Mouse (Mus musculus) midbrain, postnatal 0 days (tissue): ENCODE measurements around the gene Pmvk. TPM values are rescaled to one million over a fixed set of nuclear protein-coding genes. Genes with fewer than 3 reads are reported as not detected.

Experiments used
- ATAC-seq: fragments of 200-750 bp; cut with Nextera tagmentation; 2 replicates; pipeline ENCODE4 v1.8.0; 2017; ENCODE audit warnings: moderate number of reproducible peaks, mild to moderate bottlenecking, moderate TSS enrichment, moderate library complexity; ENCODE audit not compliant: low FRiP score
- DNase-seq: peaks from one replicate; pipeline ENCODE4 v3.0.0-alpha.2; 2015; ENCODE audit warnings: low spot score
- H3K27ac ChIP-seq: fragments of 300-500 bp; sonication (generic); 2 replicates; pipeline ENCODE4 v1.5.1; 2014; ENCODE audit warnings: low read depth, mild to moderate bottlenecking, low read length, mixed read lengths
- H3K27me3 ChIP-seq: fragments of 300-500 bp; sonication (generic); 2 replicates; pipeline ENCODE4 v1.6.1; 2014; ENCODE audit warnings: low read length, control low read depth, mixed read lengths; ENCODE audit not compliant: insufficient read depth
- H3K36me3 ChIP-seq: fragments of 300-500 bp; sonication (generic); 2 replicates; pipeline ENCODE4 v1.6.1; 2014; ENCODE audit warnings: low read length, control low read depth, mixed read lengths; ENCODE audit not compliant: insufficient read depth
- H3K4me1 ChIP-seq: fragments of 300-500 bp; sonication (generic); 2 replicates; pipeline ENCODE4 v1.6.1; 2014; ENCODE audit warnings: mild to moderate bottlenecking, control low read depth, antibody characterized with exemption, low read length, mixed read lengths; ENCODE audit not compliant: insufficient read depth
- H3K4me2 ChIP-seq: fragments of 300-500 bp; sonication (generic); 2 replicates; pipeline ENCODE4 v1.6.1; 2014; ENCODE audit warnings: low read depth, mild to moderate bottlenecking, low read length, mixed read lengths; ENCODE audit not compliant: poor library complexity, severe bottlenecking
- H3K4me3 ChIP-seq: fragments of 300-500 bp; sonication (generic); 2 replicates; pipeline ENCODE4 v1.5.1; 2014; ENCODE audit warnings: low read depth, mild to moderate bottlenecking, low read length, moderate library complexity
- H3K9ac ChIP-seq: fragments of 300-500 bp; sonication (generic); replicated peaks from 2 replicates; pipeline ENCODE4 v1.6.1; 2014; ENCODE audit warnings: mild to moderate bottlenecking, low read length, moderate library complexity, mixed read lengths; ENCODE audit not compliant: poor library complexity, severe bottlenecking
- H3K9me3 ChIP-seq: fragments of 300-500 bp; sonication (generic); 2 replicates; pipeline ENCODE4 v1.6.1; 2016; ENCODE audit warnings: low read length, control low read depth
- CTCF ChIP-seq: IDR thresholded peaks from 2 replicates; pipeline ENCODE4 v1.5.1; 2016; ENCODE audit warnings: antibody characterized with exemption, mild to moderate bottlenecking
- WGBS: fragments of 180-500 bp; shearing (Covaris S2); extraction: QIAGEN DNeasy Blood & Tissue Kit; methylation state at CpG from one replicate; pipeline ENCODE4 v1.1.7; 2014; 5-methylcytosine and 5-hydroxymethylcytosine counted together
- polyA plus RNA-seq: library from polyadenylated mRNA; unstranded; fragments of >200 nt; fragmentation: Nextera tagmentation; extraction: Ambion mirVana; gene quantifications from 2 replicates; pipeline ENCODE4 v1.2.1, GENCODE M21; 2015
- total RNA-seq: library from RNA; depleted of rRNA; stranded (reverse); fragments of >200 nt; gene quantifications from 2 replicates; pipeline ENCODE4 v1.2.3, GENCODE M21; 2014

The Pmvk gene
- total and polyA plus RNA-seq, 2 experiments from 2014 or later: 90.8 to 124 TPM

DNA sequence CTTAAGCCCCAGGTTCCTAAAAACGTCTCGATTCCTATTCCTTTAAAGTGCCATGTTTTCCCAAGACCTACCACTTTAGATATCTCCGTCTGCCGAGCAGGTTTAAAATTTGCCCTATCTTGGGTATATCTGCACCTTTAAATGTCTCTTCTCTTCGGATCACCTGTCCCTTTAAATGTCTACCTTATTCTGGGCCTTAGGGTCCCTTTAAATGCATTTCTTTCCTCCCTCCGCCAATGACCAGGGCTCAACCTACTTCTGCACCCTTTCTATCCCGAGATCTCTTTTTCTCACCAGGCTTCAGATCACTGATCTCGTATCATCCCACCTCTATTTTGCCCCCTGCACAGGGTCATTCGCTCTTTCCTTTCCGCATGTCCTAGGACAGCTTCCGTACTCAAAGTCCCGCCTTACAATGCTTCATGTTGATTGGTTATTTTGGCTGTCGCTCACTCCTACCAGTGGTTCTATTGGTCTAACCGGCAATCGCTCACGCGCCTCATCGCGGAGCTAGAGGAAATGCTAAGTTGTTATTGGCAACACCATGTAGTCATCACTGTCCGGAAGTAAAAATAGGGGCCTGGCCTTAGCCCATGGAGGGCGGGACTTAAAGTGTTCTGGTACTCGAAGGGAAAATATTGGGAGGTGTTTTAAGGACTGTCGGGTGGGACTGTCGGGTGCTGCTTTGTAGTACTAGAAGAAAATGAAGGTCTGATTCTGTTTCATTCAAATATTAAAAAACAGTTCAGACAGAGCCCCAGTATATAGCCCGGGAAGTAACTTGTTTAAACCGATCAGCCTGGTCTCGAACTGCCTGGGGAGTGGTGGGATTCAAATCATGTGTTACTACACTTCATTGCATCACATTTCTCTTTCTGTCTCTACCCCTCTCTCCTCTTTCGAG, 42.6 kb upstream of the Pmvk start, which contains the start of gene Flad1:
TSS of gene Flad1 (minus strand) at position 381 of the 904 bp plus-strand sequence.
- TF ChIP-seq CTCF: no peak
- peak; percentile 100 for DNase-seq
- H3K27me3 ChIP-seq: no peaks in the 10 kb centered on the region
- no peaks in the 10 kb centered on the region; the same call in 1 of the 2 replicates for H3K36me3 ChIP-seq
- peak within 1 kb of the TSS; percentile 60 for H3K27ac ChIP-seq
- peak within 1 kb of the TSS; percentile 59 for H3K9ac ChIP-seq
- no peaks in the 10 kb centered on the region for H3K9me3 ChIP-seq
- peaks cover 4% of the 10 kb centered on the region; the same call in 1 of the 2 replicates for H3K4me1 ChIP-seq
- WGBS: 5% methylated on average over 28 of the region's 28 CpGs
- peak within 1 kb of the TSS; percentile 41 for H3K4me3 ChIP-seq
- ATAC-seq: peak; percentile 98
- H3K4me2 ChIP-seq: peak within 1 kb of the TSS; percentile 66

DNA sequence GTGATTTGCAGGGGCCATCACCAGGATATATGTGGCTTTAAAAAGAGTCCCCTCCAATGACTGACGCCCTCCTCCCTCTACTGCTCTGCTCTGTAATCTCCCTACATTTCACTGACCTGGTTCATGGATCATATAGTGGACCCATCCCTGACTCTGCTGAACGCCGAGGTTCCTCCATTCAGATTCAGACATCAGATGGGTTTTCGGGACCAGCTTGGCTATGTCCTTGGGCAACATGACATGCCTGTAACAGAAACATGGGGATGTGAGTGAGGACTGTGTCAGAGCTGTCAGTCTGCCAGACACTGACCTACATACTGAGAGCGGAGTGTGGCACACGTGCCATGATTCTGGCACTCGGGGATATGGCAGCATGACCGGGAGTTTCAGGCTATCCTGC, 38.2 kb upstream of the Pmvk start:
- WGBS: 96% methylated on average over 8 of the region's 8 CpGs
- Histone ChIP-seq H3K36me3 (no peaks in the 10 kb centered on the region; the same call in 1 of the 2 replicates), H3K4me2 (no peak overlapping the region), H3K27ac (no peak overlapping the region), H3K9ac (no peak overlapping the region), H3K27me3 (no peaks in the 10 kb centered on the region), H3K4me3 (no peak overlapping the region), H3K4me1 (peaks cover under 1% of the 10 kb centered on the region; the same call in 1 of the 2 replicates), H3K9me3 (no peaks in the 10 kb centered on the region)
- DNase-seq: no peak
- TF ChIP-seq CTCF: no peak
- ATAC-seq: no peak

DNA sequence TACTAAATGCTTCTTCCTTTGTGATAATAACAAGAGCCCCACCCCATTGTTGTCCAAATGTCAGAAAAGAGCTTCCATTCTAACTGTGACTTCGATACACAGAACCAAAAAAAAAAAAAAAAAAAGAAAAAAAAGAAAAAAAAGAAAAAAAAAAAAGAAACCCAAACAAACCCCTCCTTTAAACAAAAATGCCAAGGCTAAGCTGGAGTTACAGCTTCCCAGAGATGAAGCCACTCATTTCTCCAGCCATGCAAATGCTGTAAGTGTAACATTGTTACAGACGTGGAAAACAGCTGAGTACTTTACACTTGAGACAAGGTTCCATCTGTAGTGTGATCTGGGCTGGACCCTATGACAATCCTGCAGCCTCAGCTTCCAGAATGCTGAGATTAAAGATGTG, 37.2 kb upstream of the Pmvk start:
- no peaks in the 10 kb centered on the region for H3K27me3 ChIP-seq
- no peak for ATAC-seq
- TF ChIP-seq CTCF: no peak
- no peaks in the 10 kb centered on the region for H3K4me1 ChIP-seq
- H3K9me3 ChIP-seq: no peaks in the 10 kb centered on the region
- peak overlapping the region; percentile 95 for H3K4me2 ChIP-seq
- no peak for DNase-seq
- 33% methylated on average over 2 of the region's 2 CpGs for WGBS
- no peaks in the 10 kb centered on the region; the same call in 1 of the 2 replicates for H3K36me3 ChIP-seq
- peak overlapping the region; percentile 53; the same call in 1 of the 2 replicates for H3K4me3 ChIP-seq
- H3K27ac ChIP-seq: no peak overlapping the region
- no peak overlapping the region for H3K9ac ChIP-seq

GRCm38 (mm10) chr3:89417840-89418169, 36.5 kb upstream of the Pmvk start:
- under 1% methylated on average over 20 of the region's 20 CpGs for WGBS

DNA sequence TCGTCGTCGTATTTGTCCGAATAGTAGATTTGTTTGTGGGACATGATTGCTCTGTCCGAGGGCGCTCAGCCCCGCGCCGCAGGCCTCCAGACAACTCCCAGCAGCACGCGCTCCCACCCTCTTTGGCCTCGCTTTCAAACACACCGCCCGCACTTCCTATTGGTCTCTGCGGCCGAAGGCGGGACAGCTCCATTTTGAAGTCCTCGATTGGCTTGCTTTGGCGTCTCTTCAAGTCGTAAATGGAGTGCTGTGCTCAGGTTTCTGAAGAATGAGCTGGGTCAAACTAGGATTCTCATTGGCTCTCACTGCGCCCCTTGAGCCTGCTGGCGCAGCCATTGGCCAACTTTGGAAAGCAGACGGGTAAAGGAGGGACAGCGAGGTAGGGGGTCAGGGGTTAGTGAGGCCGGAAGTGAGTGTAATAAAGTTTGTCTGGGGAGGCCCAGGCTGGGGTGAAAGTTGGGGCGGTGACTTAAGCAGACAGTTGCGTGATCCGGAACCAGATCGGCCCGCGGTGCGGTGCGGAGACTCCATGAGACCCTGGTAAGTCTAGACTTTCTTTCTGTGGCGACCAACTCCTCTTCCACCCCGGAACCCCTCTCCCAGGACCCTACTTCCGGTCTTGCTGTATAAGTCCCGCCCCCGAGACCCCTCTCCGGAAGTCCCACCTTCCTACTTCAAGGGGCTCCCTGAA, 36.0 kb upstream of the Pmvk start, which contains the start of the genes Cks1b and Shc1:
TSS of gene Cks1b (minus strand) at position 214 of the 691 bp plus-strand sequence.
TSS of gene Shc1 (plus strand) at position 274 of the 691 bp plus-strand sequence.
- peak within 1 kb of the TSS; percentile 60 for H3K27ac ChIP-seq
- H3K36me3 ChIP-seq: no peaks in the 10 kb centered on the region; the same call in 1 of the 2 replicates
- H3K9ac ChIP-seq: peak within 1 kb of the TSS; percentile 60
- H3K4me1 ChIP-seq: no peaks in the 10 kb centered on the region
- H3K27me3 ChIP-seq: no peaks in the 10 kb centered on the region
- H3K4me3 ChIP-seq: peak within 1 kb of the TSS; percentile 53
- under 1% methylated on average over 39 of the region's 39 CpGs for WGBS
- H3K4me2 ChIP-seq: peak within 1 kb of the TSS; percentile 95
- TF ChIP-seq CTCF: no peak
- peak; percentile 99 for DNase-seq
- no peaks in the 10 kb centered on the region for H3K9me3 ChIP-seq
- ATAC-seq: peak; percentile 96

More at GRCm38 (mm10) chr3:89417840-89418169, 36.5 kb upstream of the Pmvk start:
- DNase-seq (peak; percentile 81), ATAC-seq (peak; percentile 61)
- Histone ChIP-seq H3K27ac (no peak overlapping the region), H3K9ac (no peak overlapping the region), H3K36me3 (no peaks in the 10 kb centered on the region; the same call in 1 of the 2 replicates), H3K4me3 (peak overlapping the region; percentile 53), H3K4me2 (peak overlapping the region; percentile 95), H3K27me3 (no peaks in the 10 kb centered on the region), H3K4me1 (no peaks in the 10 kb centered on the region), H3K9me3 (no peaks in the 10 kb centered on the region)
- no peak for TF ChIP-seq CTCF
